Mouse (Mus musculus): Measurements from ENCODE around the gene Rps6kb1. TPM values are rescaled to one million over a fixed set of nuclear protein-coding genes. Genes with fewer than 3 reads are reported as not detected.

The Rps6kb1 gene
- polyA plus RNA-seq, 1 experiment from 2014 or later: 62.1 TPM

DNA sequence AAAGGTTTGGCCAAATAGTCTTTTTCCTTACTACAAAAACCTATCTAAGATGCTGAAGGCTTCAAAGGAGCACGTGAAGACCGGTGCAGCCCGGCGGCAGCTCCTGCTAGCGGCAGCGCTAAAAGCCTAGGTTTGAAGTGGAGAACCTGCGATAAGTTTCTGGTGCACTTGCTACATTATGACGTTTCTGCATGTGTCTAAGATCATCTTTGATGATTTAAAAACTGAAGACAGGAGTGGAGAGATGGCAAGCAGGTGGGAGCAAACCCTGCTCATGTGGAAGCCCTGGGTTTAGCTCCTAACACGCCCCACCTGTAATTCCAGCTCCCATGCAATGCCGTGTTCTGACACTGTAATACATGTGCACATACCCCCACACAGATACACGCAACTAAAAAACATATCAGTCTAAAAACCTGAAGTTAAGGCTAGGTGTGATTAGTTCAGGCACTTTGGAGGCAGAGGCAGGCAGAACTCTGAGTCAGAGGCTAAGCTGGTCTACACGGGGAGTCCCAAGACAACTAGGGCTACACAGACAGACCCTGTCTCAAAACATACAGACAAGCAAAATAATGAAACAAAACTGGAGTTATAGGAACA lies 37.4 kb upstream of the Rps6kb1 start:
- no peak overlapping the region; the same call in 1 of the 2 replicates for H3K9ac ChIP-seq (ENCODE audit: low read length)
- no peaks in the 10 kb centered on the region for H3K9me3 ChIP-seq (ENCODE audit: control insufficient read depth, low read length)
- peak overlapping the region; percentile 84 for H3K27ac ChIP-seq (ENCODE audit: low read length)
- H3K27me3 ChIP-seq (ENCODE audit: control insufficient read depth, insufficient read depth, low read depth, low read length): no peaks in the 10 kb centered on the region
- 65% methylated on average over 12 of the region's 12 CpGs for WGBS
- H3K4me3 ChIP-seq (ENCODE audit: low read length): no peak overlapping the region
- ATAC-seq (ENCODE audit: low read depth): no peak
- peak overlapping the region; percentile 49 for H3K4me2 ChIP-seq (ENCODE audit: low read depth, low read length)
- no peaks in the 10 kb centered on the region for H3K36me3 ChIP-seq (ENCODE audit: control insufficient read depth, insufficient read depth, low read length)
- peaks cover 50% of the 10 kb centered on the region for H3K4me1 ChIP-seq (replicated peaks; ENCODE audit: control insufficient read depth, insufficient read depth, low read length)

GRCm38 (mm10) chr11:86581250-86581753 lies 36.7 kb upstream of the Rps6kb1 start:
- Histone ChIP-seq H3K9ac (ENCODE audit: low read length) (peak overlapping the region; percentile 53), H3K4me2 (ENCODE audit: low read depth, low read length) (peak overlapping the region; percentile 49), H3K9me3 (ENCODE audit: control insufficient read depth, low read length) (no peaks in the 10 kb centered on the region), H3K4me1 (replicated peaks; ENCODE audit: control insufficient read depth, insufficient read depth, low read length) (peaks cover 55% of the 10 kb centered on the region), H3K4me3 (ENCODE audit: low read length) (peak overlapping the region; percentile 31), H3K27me3 (ENCODE audit: control insufficient read depth, insufficient read depth, low read depth, low read length) (no peaks in the 10 kb centered on the region), H3K36me3 (ENCODE audit: control insufficient read depth, insufficient read depth, low read length) (no peaks in the 10 kb centered on the region), H3K27ac (ENCODE audit: low read length) (peak overlapping the region; percentile 84)
- 18% methylated on average over 11 of the region's 11 CpGs for WGBS
- ATAC-seq (ENCODE audit: low read depth): peak; percentile 65

- H3K4me1 ChIP-seq (replicated peaks; ENCODE audit: control insufficient read depth, insufficient read depth, low read length): peaks cover 59% of the 10 kb centered on the region
- H3K9ac ChIP-seq (ENCODE audit: low read length): peak overlapping the region; percentile 53; the same call in 1 of the 2 replicates
- no peaks in the 10 kb centered on the region for H3K9me3 ChIP-seq (ENCODE audit: control insufficient read depth, low read length)
- no peak overlapping the region for H3K4me3 ChIP-seq (ENCODE audit: low read length)
- H3K27me3 ChIP-seq (ENCODE audit: control insufficient read depth, insufficient read depth, low read depth, low read length): no peaks in the 10 kb centered on the region
- WGBS: 69% methylated on average over 9 of the region's 9 CpGs
- H3K36me3 ChIP-seq (ENCODE audit: control insufficient read depth, insufficient read depth, low read length): no peaks in the 10 kb centered on the region
- ATAC-seq (ENCODE audit: low read depth): no peak
- H3K4me2 ChIP-seq (ENCODE audit: low read depth, low read length): peak overlapping the region; percentile 49; the same call in 1 of the 2 replicates
- peak overlapping the region; percentile 84 for H3K27ac ChIP-seq (ENCODE audit: low read length)
Measured at GRCm38 (mm10) chr11:86580319-86581113, 35.9 kb upstream of the Rps6kb1 start.

DNA sequence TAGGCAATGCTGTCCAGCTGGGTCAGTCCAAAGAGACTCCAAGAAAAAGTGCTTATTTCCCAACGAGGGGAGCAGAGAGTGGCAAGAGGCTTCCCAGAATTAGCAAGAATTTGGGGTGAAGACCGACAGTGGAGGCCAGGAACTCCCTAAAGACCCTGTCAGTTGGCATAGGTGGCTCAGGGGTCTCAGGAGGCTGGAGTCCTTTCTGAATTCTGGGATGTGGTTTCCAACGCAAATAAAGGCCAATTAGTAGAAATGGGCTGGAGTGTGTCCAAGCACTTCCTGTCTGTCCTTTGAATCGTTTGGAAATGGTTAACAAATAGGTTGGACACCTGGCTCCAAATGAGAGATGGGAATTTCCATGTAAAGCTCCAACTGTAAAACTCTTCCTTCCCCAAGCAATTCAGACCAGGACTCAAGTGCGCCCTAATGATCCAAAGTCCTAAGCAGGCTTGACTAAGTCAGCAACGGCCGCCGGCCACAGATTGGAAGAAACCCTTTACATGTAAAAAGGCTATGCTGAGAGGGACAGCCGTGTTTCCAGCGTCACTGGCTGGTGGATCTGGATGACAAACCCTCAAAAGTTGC lies 35.2 kb upstream of the Rps6kb1 start:
- Histone ChIP-seq H3K9me3 (ENCODE audit: control insufficient read depth, low read length) (no peaks in the 10 kb centered on the region), H3K27ac (ENCODE audit: low read length) (peak overlapping the region; percentile 58), H3K4me2 (ENCODE audit: low read depth, low read length) (no peak overlapping the region), H3K27me3 (ENCODE audit: control insufficient read depth, insufficient read depth, low read depth, low read length) (no peaks in the 10 kb centered on the region), H3K9ac (ENCODE audit: low read length) (no peak overlapping the region), H3K4me3 (ENCODE audit: low read length) (no peak overlapping the region), H3K4me1 (replicated peaks; ENCODE audit: control insufficient read depth, insufficient read depth, low read length) (peaks cover 61% of the 10 kb centered on the region), H3K36me3 (ENCODE audit: control insufficient read depth, insufficient read depth, low read length) (no peaks in the 10 kb centered on the region)
- WGBS: 58% methylated on average over 10 of the region's 10 CpGs
- no peak for ATAC-seq (ENCODE audit: low read depth)

DNA sequence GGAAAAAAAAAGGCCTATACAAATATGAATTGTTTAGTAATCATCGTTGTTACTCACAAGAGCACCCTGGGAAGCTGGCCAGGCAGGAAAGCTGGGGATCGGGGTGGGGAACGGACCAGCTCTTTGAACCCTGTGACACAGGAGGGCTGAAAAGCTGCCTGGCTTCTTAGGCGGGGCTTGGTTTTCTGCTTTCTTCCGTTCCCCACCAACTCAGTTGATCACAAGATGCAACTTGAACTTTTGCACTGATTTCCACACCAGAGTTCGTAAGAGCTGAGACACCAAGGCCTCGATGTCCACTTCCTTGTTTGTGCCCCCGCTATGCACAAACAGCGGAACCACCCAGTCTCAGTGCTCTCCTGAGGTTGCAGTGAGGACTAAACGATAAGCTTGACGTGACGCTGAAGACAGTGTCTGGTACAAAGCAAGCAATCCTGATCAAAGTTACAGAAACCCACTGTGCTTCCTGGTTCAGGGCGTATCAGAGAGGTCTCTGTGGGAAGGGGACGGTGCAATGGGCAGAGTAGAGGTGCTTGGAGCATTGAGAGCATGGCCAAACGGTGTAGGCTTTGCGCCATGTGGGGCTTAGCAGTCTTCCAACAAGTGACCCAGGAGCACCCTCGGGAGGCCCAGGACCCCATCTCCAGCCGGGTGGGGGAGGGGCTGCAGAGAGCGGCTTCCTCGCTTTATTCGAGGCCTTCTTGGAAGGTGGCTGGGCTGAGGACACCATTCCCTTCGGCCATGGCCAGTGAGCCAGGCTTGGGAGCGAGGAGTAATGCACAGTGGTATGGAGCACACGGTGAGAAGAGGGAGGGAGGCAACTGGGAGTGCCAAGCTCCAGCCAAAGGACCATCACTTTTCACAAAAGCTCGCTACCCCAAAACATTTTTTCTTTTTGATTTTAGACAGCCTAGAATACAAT lies 34.5 kb upstream of the Rps6kb1 start:
- H3K36me3 ChIP-seq (ENCODE audit: control insufficient read depth, insufficient read depth, low read length): no peaks in the 10 kb centered on the region
- no peak for ATAC-seq (ENCODE audit: low read depth)
- WGBS: 50% methylated on average over 25 of the region's 25 CpGs
- H3K9ac ChIP-seq (ENCODE audit: low read length): peak overlapping the region; percentile 26; the same call in 1 of the 2 replicates
- H3K27ac ChIP-seq (ENCODE audit: low read length): peak overlapping the region; percentile 58
- H3K4me2 ChIP-seq (ENCODE audit: low read depth, low read length): no peak overlapping the region
- H3K9me3 ChIP-seq (ENCODE audit: control insufficient read depth, low read length): no peaks in the 10 kb centered on the region
- no peaks in the 10 kb centered on the region for H3K27me3 ChIP-seq (ENCODE audit: control insufficient read depth, insufficient read depth, low read depth, low read length)
- H3K4me3 ChIP-seq (ENCODE audit: low read length): no peak overlapping the region
- peaks cover 64% of the 10 kb centered on the region for H3K4me1 ChIP-seq (replicated peaks; ENCODE audit: control insufficient read depth, insufficient read depth, low read length)

DNA sequence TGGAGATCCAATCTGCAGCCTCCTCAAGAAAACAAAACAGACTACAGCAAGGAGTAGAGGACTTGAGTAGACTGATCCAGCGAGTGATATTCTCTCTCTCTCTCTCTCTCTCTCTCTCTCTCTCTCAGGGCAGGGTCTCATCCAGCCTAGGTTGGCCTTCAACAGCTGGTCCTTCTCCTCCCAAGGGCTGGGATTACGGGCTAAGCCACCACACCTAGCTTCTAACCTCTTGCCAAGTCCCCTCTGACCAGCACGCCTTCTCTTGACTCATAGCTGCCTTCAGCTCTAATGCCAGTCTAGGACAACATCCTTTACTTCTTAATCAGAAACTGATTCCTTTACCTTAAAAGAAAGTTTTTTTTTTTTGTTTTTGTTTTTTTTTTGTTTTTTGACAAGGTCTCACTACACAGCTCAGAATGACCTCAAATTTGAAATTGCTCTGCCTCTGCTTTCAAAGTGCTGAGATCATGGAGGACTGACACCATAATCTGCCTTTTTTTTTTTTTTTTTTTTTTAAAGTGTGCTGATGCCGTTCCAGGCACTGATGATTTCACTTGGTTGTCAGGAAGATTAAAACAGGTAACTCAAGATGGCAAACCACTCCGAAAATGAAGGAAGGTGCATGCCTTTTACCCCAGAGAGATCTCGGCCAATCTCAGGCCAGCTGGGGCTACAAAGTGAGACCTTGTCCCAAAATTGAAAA lies 33.7 kb upstream of the Rps6kb1 start:
- no peak for ATAC-seq (ENCODE audit: low read depth)
- H3K9me3 ChIP-seq (ENCODE audit: control insufficient read depth, low read length): no peaks in the 10 kb centered on the region
- 55% methylated on average over 6 of the region's 6 CpGs for WGBS
- no peaks in the 10 kb centered on the region for H3K27me3 ChIP-seq (ENCODE audit: control insufficient read depth, insufficient read depth, low read depth, low read length)
- no peak overlapping the region for H3K4me2 ChIP-seq (ENCODE audit: low read depth, low read length)
- H3K4me3 ChIP-seq (ENCODE audit: low read length): no peak overlapping the region
- no peaks in the 10 kb centered on the region for H3K36me3 ChIP-seq (ENCODE audit: control insufficient read depth, insufficient read depth, low read length)
- H3K27ac ChIP-seq (ENCODE audit: low read length): peak overlapping the region; percentile 74
- peaks cover 62% of the 10 kb centered on the region for H3K4me1 ChIP-seq (replicated peaks; ENCODE audit: control insufficient read depth, insufficient read depth, low read length)
- H3K9ac ChIP-seq (ENCODE audit: low read length): peak overlapping the region; percentile 26; the same call in 1 of the 2 replicates

- ATAC-seq (ENCODE audit: low read depth): peak; percentile 54
- no peaks in the 10 kb centered on the region for H3K27me3 ChIP-seq (ENCODE audit: control insufficient read depth, insufficient read depth, low read depth, low read length)
- H3K36me3 ChIP-seq (ENCODE audit: control insufficient read depth, insufficient read depth, low read length): no peaks in the 10 kb centered on the region
- peaks cover 61% of the 10 kb centered on the region for H3K4me1 ChIP-seq (replicated peaks; ENCODE audit: control insufficient read depth, insufficient read depth, low read length)
- no peak overlapping the region for H3K4me2 ChIP-seq (ENCODE audit: low read depth, low read length)
- no peak overlapping the region for H3K9ac ChIP-seq (ENCODE audit: low read length)
- WGBS: 65% methylated on average over 4 of the region's 4 CpGs
- no peaks in the 10 kb centered on the region for H3K9me3 ChIP-seq (ENCODE audit: control insufficient read depth, low read length)
- peak overlapping the region; percentile 74 for H3K27ac ChIP-seq (ENCODE audit: low read length)
- no peak overlapping the region for H3K4me3 ChIP-seq (ENCODE audit: low read length)
Measured at GRCm38 (mm10) chr11:86577231-86577630, 32.6 kb upstream of the Rps6kb1 start.

DNA sequence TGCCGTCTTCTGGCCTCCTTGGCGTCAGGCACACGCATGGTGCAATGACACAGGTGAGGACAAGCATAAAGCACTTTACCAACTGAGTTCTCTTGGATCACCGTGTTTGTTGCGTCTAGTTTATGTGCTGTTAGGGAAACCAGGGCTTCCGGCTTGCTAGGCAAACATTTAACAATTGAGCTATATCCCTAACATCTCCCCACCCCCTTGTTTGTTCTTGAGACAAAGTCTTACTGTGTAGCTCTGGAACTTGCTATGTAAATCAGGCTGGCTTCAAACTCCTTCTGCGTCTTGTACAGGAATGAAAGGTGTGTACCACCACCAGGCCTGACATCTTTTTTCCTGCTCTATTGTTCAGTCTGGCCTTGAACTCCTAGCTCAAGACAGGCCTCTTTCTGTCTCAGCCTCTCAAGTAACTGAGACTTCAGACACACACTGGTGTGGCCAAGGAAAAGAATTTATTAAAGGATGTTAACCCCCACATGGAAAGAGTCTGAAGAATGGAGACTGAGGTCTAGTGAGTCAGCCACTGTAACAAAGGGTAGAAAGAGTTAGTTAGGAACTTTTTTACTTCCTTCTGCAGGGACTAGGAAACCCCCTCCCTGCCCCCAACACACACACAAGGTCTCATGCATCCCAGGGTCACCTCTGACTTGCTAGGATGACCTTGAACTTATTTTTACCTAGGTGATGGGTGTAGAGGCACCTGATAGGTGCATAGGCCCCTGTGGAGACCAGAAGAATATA lies 31.2 kb upstream of the Rps6kb1 start:
- no peak for ATAC-seq (ENCODE audit: low read depth)
- Histone ChIP-seq H3K4me3 (ENCODE audit: low read length) (no peak overlapping the region), H3K4me1 (replicated peaks; ENCODE audit: control insufficient read depth, insufficient read depth, low read length) (peaks cover 56% of the 10 kb centered on the region), H3K9me3 (ENCODE audit: control insufficient read depth, low read length) (no peaks in the 10 kb centered on the region), H3K27ac (ENCODE audit: low read length) (peak overlapping the region; percentile 57), H3K9ac (ENCODE audit: low read length) (no peak overlapping the region), H3K27me3 (ENCODE audit: control insufficient read depth, insufficient read depth, low read depth, low read length) (no peaks in the 10 kb centered on the region), H3K36me3 (ENCODE audit: control insufficient read depth, insufficient read depth, low read length) (no peaks in the 10 kb centered on the region), H3K4me2 (ENCODE audit: low read depth, low read length) (no peak overlapping the region)
- 65% methylated on average over 7 of the region's 7 CpGs for WGBS

Measured in lung, embryonic 16.5 days (tissue).